Mouse (Mus musculus) urinary bladder, adult 2 months (tissue): Measurements from ENCODE around the gene Gm1604a. TPM values are rescaled to one million over a fixed set of nuclear protein-coding genes. Genes with fewer than 3 reads are reported as not detected.
"Not testable (repeated sequence)": the region's sequence is repeated elsewhere in the genome, so short reads cannot be mapped to it uniquely, and the experiment has no call there.

Experiments used
- DNase-seq: peaks from one replicate; pipeline ENCODE4 v3.0.0; 2022; ENCODE audit warnings: low spot score
- polyA plus RNA-seq: library from polyadenylated mRNA; depleted of rRNA; stranded (reverse); fragments of >200 nt; gene quantifications from 2 replicates; pipeline ENCODE4 v1.2.3, GENCODE M21; 2012

Gene Gm1604a
- polyA plus RNA-seq, 1 experiment: not detected

GRCm38 (mm10) chr17:7068997-7069539 is 43.7 kb downstream of the Gm1604a start:
- not testable (repeated sequence) for DNase-seq

GRCm38 (mm10) chr17:7069561-7070240 is 44.3 kb downstream of the Gm1604a start:
- not testable (repeated sequence) for DNase-seq

GRCm38 (mm10) chr17:7074494-7074893 is 49.1 kb downstream of the Gm1604a start:
- DNase-seq: not testable (repeated sequence)

GRCm38 (mm10) chr17:7075519-7075918 is 50.2 kb downstream of the Gm1604a start:
- DNase-seq: not testable (repeated sequence)

- not testable (repeated sequence) for DNase-seq
Measured at GRCm38 (mm10) chr17:7079558-7079957, 54.2 kb downstream of the Gm1604a start.

GRCm38 (mm10) chr17:7084523-7084922 is 59.2 kb downstream of the Gm1604a start:
- not testable (repeated sequence) for DNase-seq

- DNase-seq: not testable (repeated sequence)
Measured at GRCm38 (mm10) chr17:7085469-7086168, 60.3 kb downstream of the Gm1604a start.

- DNase-seq: not testable (repeated sequence)
Measured at GRCm38 (mm10) chr17:7086836-7087235, 61.5 kb downstream of the Gm1604a start.

- DNase-seq: not testable (repeated sequence)
Measured at GRCm38 (mm10) chr17:7097835-7098519, 72.6 kb downstream of the Gm1604a start.

- DNase-seq: not testable (repeated sequence)
Measured at GRCm38 (mm10) chr17:7099096-7099495, 73.7 kb downstream of the Gm1604a start.

- not testable (repeated sequence) for DNase-seq
Measured at GRCm38 (mm10) chr17:7102945-7103344, 77.6 kb downstream of the Gm1604a start.

- DNase-seq: not testable (repeated sequence)
Measured at GRCm38 (mm10) chr17:7111658-7112057, 86.3 kb downstream of the Gm1604a start.

GRCm38 (mm10) chr17:7116265-7116664 is 90.9 kb downstream of the Gm1604a start:
- DNase-seq: not testable (repeated sequence)

- DNase-seq: not testable (repeated sequence)
Measured at GRCm38 (mm10) chr17:7120835-7121234, 95.5 kb downstream of the Gm1604a start.

GRCm38 (mm10) chr17:7122554-7122953 is 97.2 kb downstream of the Gm1604a start:
- not testable (repeated sequence) for DNase-seq

GRCm38 (mm10) chr17:7126475-7126874 is 101.1 kb downstream of the Gm1604a start:
- DNase-seq: not testable (repeated sequence)

- not testable (repeated sequence) for DNase-seq
Measured at GRCm38 (mm10) chr17:7134002-7134401, 108.6 kb downstream of the Gm1604a start.

- not testable (repeated sequence) for DNase-seq
Measured at GRCm38 (mm10) chr17:7135277-7135676, 109.9 kb downstream of the Gm1604a start.
